Mouse (Mus musculus): ENCODE data around the gene Rpia.

DNA sequence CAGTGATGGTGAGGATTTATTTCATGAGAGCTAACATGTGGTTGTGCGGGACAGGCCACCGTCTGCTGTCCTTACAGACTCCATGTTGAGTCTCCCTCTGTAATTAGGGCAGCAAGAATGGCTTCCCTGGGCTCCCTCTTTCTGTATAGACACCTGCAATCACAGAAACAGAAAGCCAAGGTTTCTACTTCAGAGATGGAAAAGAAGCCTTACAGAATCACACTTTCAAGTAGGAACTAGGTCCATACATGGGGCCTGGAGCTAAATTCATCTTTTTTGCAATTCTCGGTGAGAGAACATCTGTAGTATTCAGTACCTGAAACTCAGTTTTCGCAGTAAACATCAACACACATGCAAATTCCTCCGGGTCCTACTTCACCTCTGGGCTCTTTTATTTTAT lies 44.3 kb downstream of the Rpia start:
- TF ChIP-seq POLR2A (IDR thresholded peaks at IDR 0.05; ENCODE audit: borderline replicate concordance, control insufficient read depth, low read depth, low read length) (no peak), CTCF (IDR thresholded peaks at IDR 0.05; ENCODE audit: control insufficient read depth, insufficient read depth, low read length) (no peak)
